Mouse (Mus musculus): ENCODE data around the gene Specc1. TPM values are rescaled to one million over a fixed set of nuclear protein-coding genes. Genes with fewer than 3 reads are reported as not detected.

Gene Specc1
- polyA plus RNA-seq, 1 experiment from 2014 or later = 11.5 TPM

Other genes starting within 250 kb of the Specc1 start
- not detected in 2 replicates for gene Slc5a10, start 235.9 kb upstream of the Specc1 start, polyA plus RNA-seq (2014; fragmentation: Nextera tagmentation; extraction: Ambion mirVana)
- gene Prpsap2, start 194.7 kb upstream of the Specc1 start, polyA plus RNA-seq (2014; fragmentation: Nextera tagmentation; extraction: Ambion mirVana) = 44.7 and 47.0 TPM in 2 replicates
- gene Ulk2, start 101.7 kb upstream of the Specc1 start, polyA plus RNA-seq (2014; fragmentation: Nextera tagmentation; extraction: Ambion mirVana) = 56.9 and 63.7 TPM in 2 replicates
- 14.2 and 14.4 TPM in 2 replicates for gene Akap10, start 26.5 kb upstream of the Specc1 start, polyA plus RNA-seq (2014; fragmentation: Nextera tagmentation; extraction: Ambion mirVana)